Mouse (Mus musculus) heart, embryonic 10.5 days (tissue): ENCODE measurements around the gene Rnf144b. TPM values are rescaled to one million over a fixed set of nuclear protein-coding genes. Genes with fewer than 3 reads are reported as not detected.

Experiments
- DNase-seq: peaks from one replicate; pipeline ENCODE4 v3.0.0-alpha.2; 2017; ENCODE audit warnings: low spot score
- H3K27ac ChIP-seq: fragments of 300-500 bp; sonication (generic); 2 replicates; pipeline ENCODE4 v1.5.1; 2016; ENCODE audit warnings: mild to moderate bottlenecking
- H3K27me3 ChIP-seq: fragments of 300-500 bp; sonication (generic); 2 replicates; pipeline ENCODE4 v1.6.1; 2016; ENCODE audit warnings: mild to moderate bottlenecking; ENCODE audit not compliant: poor library complexity, insufficient read depth, severe bottlenecking
- H3K36me3 ChIP-seq: fragments of 300-500 bp; sonication (generic); 2 replicates; pipeline ENCODE4 v1.6.1; 2016; ENCODE audit warnings: mild to moderate bottlenecking, moderate library complexity
- H3K4me1 ChIP-seq: fragments of 300-500 bp; sonication (generic); 2 replicates; pipeline ENCODE4 v1.6.1; 2016; ENCODE audit warnings: mild to moderate bottlenecking
- H3K4me3 ChIP-seq: fragments of 300-500 bp; sonication (generic); 2 replicates; pipeline ENCODE4 v1.5.1; 2016; ENCODE audit warnings: mild to moderate bottlenecking, moderate library complexity
- H3K9me3 ChIP-seq: fragments of 300-500 bp; sonication (generic); 2 replicates; pipeline ENCODE4 v1.6.1; 2016; ENCODE audit warnings: mild to moderate bottlenecking, moderate library complexity
- WGBS: fragments of 180-500 bp; shearing (Covaris S2); methylation state at CpG from one replicate; pipeline ENCODE4 v1.1.7; 2016; 5-methylcytosine and 5-hydroxymethylcytosine counted together
- polyA plus RNA-seq: library from polyadenylated mRNA; unstranded; fragments of >200 nt; fragmentation: Nextera tagmentation; extraction: Ambion mirVana; gene quantifications from 2 replicates; pipeline ENCODE4 v1.2.1, GENCODE M21; 2016

Gene Rnf144b
- polyA plus RNA-seq, 1 experiment from 2014 or later = 0.98 TPM

DNA sequence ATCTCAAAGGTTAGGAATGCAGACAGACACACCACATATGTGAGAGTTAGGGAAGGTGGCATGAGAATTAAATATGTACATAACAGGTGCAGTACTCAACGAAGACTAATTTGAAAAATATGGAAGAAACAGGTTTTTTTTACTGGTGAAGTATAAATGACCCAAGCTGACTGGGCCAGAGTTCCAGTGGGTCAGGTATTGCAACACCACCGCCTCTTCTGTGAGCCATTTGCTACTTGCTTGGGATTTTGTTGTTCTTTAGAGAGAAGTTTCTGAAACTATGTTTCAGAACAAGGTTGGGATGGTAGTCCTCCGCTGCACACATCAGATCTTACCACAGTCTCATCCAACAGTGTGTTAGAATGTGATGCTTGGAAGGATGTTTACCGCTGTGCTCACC, 65.4 kb downstream of the Rnf144b start:
- no peaks in the 10 kb centered on the region for H3K36me3 ChIP-seq
- WGBS = 82% methylated on average over 4 of the region's 4 CpGs
- H3K27me3 ChIP-seq = peaks cover 10% of the 10 kb centered on the region
- no peak overlapping the region for H3K4me3 ChIP-seq
- peaks cover 18% of the 10 kb centered on the region; the same call in 1 of the 2 replicates for H3K4me1 ChIP-seq
- no peak for DNase-seq
- no peak overlapping the region for H3K27ac ChIP-seq
- H3K9me3 ChIP-seq = no peaks in the 10 kb centered on the region

DNA sequence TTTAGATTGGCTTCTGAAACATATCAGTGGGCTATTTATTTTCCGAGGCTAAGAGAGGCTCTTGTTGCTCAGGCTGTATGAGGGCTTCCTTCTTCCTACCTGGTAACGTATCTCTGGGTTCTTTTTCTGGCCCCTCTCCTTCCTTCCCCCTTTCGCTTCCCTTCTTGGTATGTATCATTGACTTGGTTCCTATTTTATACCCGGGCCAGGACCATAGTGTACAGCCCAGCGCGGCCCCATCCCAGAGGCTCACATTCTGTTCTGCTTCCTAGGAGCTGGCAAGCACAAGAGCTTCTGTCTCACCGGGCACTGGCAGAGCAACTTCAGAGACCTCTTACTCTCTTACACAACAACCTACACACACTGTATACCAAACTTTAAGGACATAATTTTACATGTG, 67.5 kb downstream of the Rnf144b start:
- Histone ChIP-seq H3K9me3 (no peaks in the 10 kb centered on the region), H3K27ac (no peak overlapping the region), H3K27me3 (peaks cover 28% of the 10 kb centered on the region), H3K4me3 (no peak overlapping the region), H3K4me1 (peaks cover 31% of the 10 kb centered on the region), H3K36me3 (no peaks in the 10 kb centered on the region)
- no peak for DNase-seq
- 81% methylated on average over 7 of the region's 7 CpGs for WGBS

- H3K27ac ChIP-seq = no peak overlapping the region
- no peak for DNase-seq
- peaks cover 24% of the 10 kb centered on the region for H3K4me1 ChIP-seq
- no peaks in the 10 kb centered on the region for H3K36me3 ChIP-seq
- WGBS = 53% methylated on average over 2 of the region's 2 CpGs
- H3K9me3 ChIP-seq = no peaks in the 10 kb centered on the region
- H3K4me3 ChIP-seq = no peak overlapping the region
- peaks cover 34% of the 10 kb centered on the region for H3K27me3 ChIP-seq
Observed at GRCm38 (mm10) chr13:47192200-47192599, 69.7 kb downstream of the Rnf144b start.

- 62% methylated on average over 5 of the region's 5 CpGs for WGBS
- Histone ChIP-seq H3K4me3 (no peak overlapping the region), H3K27me3 (peaks cover 34% of the 10 kb centered on the region), H3K4me1 (peaks cover 24% of the 10 kb centered on the region), H3K27ac (no peak overlapping the region), H3K9me3 (no peaks in the 10 kb centered on the region), H3K36me3 (no peaks in the 10 kb centered on the region)
- DNase-seq = no peak
Observed at GRCm38 (mm10) chr13:47192771-47193170, 70.3 kb downstream of the Rnf144b start.

DNA sequence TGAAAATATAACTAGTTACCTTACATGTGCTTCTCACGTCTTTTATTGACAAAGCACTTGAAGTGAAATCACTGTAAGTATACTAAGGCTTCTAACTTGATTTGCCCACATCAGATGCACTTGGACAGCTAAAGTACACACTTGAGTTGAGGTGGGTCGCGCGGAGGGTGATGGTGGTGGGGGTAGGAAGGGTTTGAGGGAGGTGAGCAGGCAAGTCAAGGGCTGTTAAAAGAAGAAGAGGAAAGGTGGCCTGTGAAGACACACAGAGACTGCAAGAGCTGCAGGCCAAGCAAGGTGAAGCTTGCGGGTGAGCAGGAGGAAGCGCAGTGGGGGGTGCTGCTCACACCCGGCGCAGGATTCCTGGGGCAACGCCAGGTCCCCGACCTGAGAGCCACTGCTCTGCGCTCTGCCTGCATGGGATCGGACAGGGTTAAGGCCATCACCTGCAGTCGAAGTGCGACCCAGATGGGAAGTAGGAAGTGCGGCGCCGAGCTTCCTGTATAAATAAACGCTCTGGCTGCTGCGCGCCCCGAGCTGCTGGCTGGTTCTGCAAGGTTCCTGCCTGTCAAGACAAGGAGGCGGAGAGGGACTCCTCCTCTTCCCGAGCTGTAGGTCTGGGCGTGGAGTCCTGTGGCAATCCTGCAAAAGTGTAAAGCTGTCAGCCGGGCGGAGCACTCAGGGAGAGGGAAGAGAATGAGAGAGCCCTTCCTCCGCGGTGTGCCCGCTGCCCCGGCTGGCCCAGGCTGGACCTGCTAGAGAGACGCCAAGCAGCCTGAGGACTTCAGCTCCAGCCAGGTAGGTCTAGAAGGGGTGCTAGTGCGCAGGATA, 71.1 kb downstream of the Rnf144b start:
- no peaks in the 10 kb centered on the region for H3K36me3 ChIP-seq
- H3K4me3 ChIP-seq = peak overlapping the region; percentile 67
- peak; percentile 78 for DNase-seq
- no peaks in the 10 kb centered on the region for H3K9me3 ChIP-seq
- WGBS = 7% methylated on average over 32 of the region's 32 CpGs
- H3K4me1 ChIP-seq = peaks cover 24% of the 10 kb centered on the region
- H3K27ac ChIP-seq = peak overlapping the region; percentile 77
- peaks cover 34% of the 10 kb centered on the region for H3K27me3 ChIP-seq

GRCm38 (mm10) chr13:47194695-47195094, 72.2 kb downstream of the Rnf144b start:
- H3K4me3 ChIP-seq = peak overlapping the region; percentile 67
- no peaks in the 10 kb centered on the region for H3K9me3 ChIP-seq
- peaks cover 24% of the 10 kb centered on the region for H3K4me1 ChIP-seq
- 10% methylated on average over 11 of the region's 11 CpGs for WGBS
- peaks cover 34% of the 10 kb centered on the region for H3K27me3 ChIP-seq
- DNase-seq = no peak
- no peak overlapping the region for H3K27ac ChIP-seq
- no peaks in the 10 kb centered on the region for H3K36me3 ChIP-seq

DNA sequence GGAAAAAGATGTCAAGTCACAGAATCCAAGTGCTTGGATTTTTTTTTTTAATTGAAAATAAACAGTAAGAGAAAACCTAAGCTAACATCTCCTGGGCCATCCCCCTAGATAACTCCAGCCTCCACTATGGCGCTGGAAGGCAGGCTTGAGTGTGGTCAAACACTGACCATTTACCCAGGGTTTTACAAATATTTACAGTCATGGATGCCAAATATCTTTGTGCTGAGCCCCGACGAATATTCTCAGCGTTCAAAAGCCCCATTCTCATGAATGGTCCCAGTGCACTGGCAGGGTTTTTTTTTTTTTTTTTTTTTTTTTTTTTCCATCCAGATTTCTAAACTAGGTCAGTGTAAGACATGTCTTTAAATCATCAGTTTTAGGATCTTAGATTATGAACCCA, 73.0 kb downstream of the Rnf144b start:
- DNase-seq = no peak

GRCm38 (mm10) chr13:47200011-47200670, 77.7 kb downstream of the Rnf144b start:
- no peak overlapping the region for H3K4me3 ChIP-seq
- no peaks in the 10 kb centered on the region for H3K9me3 ChIP-seq
- H3K36me3 ChIP-seq = no peaks in the 10 kb centered on the region
- no peak overlapping the region for H3K27ac ChIP-seq
- WGBS = 58% methylated on average over 12 of the region's 12 CpGs
- peaks cover 4% of the 10 kb centered on the region; the same call in 1 of the 2 replicates for H3K27me3 ChIP-seq
- peaks cover 14% of the 10 kb centered on the region for H3K4me1 ChIP-seq
- no peak for DNase-seq

More for the DNA sequence above, 73.0 kb downstream of the Rnf144b start:
- no peak overlapping the region for H3K27ac ChIP-seq
- peaks cover 32% of the 10 kb centered on the region for H3K4me1 ChIP-seq
- WGBS = 66% methylated on average over 4 of the region's 4 CpGs
- H3K9me3 ChIP-seq = no peaks in the 10 kb centered on the region
- H3K36me3 ChIP-seq = no peaks in the 10 kb centered on the region
- H3K4me3 ChIP-seq = no peak overlapping the region
- H3K27me3 ChIP-seq = peaks cover 34% of the 10 kb centered on the region

GRCm38 (mm10) chr13:47201962-47202624, 79.6 kb downstream of the Rnf144b start:
- 67% methylated on average over 13 of the region's 13 CpGs for WGBS
- H3K27ac ChIP-seq = no peak overlapping the region

DNA sequence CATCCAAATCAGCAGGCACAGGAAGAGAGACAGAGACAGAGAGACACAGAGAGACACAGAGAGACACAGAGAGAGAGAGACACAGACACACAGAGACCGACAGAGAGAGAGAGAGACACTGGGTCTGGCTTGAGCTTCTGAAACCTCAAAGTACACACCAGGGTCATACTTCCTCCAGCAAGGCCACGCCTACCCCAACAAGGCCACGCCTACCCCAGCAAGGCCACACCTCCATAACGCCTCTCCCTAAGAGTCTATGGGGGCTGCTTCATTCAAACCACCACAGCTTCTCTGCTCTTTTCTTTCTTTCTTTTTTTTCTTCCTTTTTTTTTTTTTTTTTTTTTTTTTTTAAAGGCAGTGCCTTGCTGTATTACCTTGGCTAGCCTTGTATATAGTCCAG, 88.0 kb downstream of the Rnf144b start:
- peaks cover 4% of the 10 kb centered on the region for H3K4me1 ChIP-seq
- 61% methylated on average over 4 of the region's 4 CpGs for WGBS
- no peak overlapping the region for H3K4me3 ChIP-seq
- no peaks in the 10 kb centered on the region for H3K27me3 ChIP-seq
- peaks cover 7% of the 10 kb centered on the region for H3K36me3 ChIP-seq
- no peak for DNase-seq
- no peak overlapping the region for H3K27ac ChIP-seq
- peaks cover 4% of the 10 kb centered on the region; the same call in 1 of the 2 replicates for H3K9me3 ChIP-seq

More at GRCm38 (mm10) chr13:47201962-47202624, 79.6 kb downstream of the Rnf144b start:
- Histone ChIP-seq H3K36me3 (peaks cover under 1% of the 10 kb centered on the region), H3K4me1 (peaks cover 13% of the 10 kb centered on the region; the same call in 1 of the 2 replicates), H3K4me3 (no peak overlapping the region), H3K27me3 (no peaks in the 10 kb centered on the region), H3K9me3 (peaks cover 4% of the 10 kb centered on the region; the same call in 1 of the 2 replicates)
- DNase-seq = no peak

DNA sequence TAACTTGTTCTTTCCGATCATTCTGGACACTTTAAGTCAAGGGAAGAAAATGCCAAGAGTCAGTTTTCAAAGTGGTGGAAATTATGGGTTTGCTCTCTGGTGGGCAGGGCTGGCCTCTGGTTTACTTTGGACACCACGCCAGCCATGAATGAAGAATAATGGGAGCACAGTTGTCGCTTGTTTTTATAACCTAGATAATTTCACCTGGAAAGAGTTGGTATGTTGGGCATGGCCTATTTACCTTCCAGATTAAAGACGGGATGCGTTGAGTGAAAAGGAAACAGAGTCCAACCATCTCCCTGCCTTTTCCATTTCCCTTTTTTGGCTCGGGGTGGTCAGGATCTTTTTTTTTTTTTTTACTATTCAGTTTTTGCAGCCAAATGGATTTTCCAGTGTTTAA, 88.5 kb downstream of the Rnf144b start:
- peaks cover 4% of the 10 kb centered on the region for H3K4me1 ChIP-seq
- H3K27ac ChIP-seq = no peak overlapping the region
- H3K4me3 ChIP-seq = no peak overlapping the region
- peaks cover 4% of the 10 kb centered on the region; the same call in 1 of the 2 replicates for H3K9me3 ChIP-seq
- peaks cover 7% of the 10 kb centered on the region for H3K36me3 ChIP-seq
- 74% methylated on average over 6 of the region's 6 CpGs for WGBS
- H3K27me3 ChIP-seq = no peaks in the 10 kb centered on the region
- no peak for DNase-seq

DNA sequence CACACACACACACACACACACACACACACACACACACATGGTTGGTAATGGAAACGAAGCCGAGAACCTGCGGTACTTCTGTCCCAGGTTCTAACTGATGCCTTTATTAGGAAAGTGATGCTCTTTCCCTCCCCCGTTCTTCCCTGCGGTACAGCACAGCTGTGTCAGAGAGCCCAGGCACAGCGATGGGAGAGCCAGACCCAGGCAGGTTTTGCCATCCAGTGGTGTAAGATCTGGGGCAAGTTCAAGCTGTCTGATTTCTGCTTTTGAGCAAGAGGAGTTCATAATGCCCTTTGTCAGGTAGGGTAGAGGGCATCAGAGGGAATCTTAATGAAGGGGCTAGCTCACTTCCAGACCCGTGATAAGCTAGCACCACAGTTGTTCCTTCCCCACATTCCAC, 89.1 kb downstream of the Rnf144b start:
- Histone ChIP-seq H3K27ac (no peak overlapping the region; the same call in 1 of the 2 replicates), H3K9me3 (peaks cover under 1% of the 10 kb centered on the region; the same call in 1 of the 2 replicates), H3K4me3 (no peak overlapping the region), H3K27me3 (no peaks in the 10 kb centered on the region), H3K4me1 (peaks cover 4% of the 10 kb centered on the region), H3K36me3 (peaks cover 7% of the 10 kb centered on the region; the same call in 1 of the 2 replicates)
- DNase-seq = no peak
- 68% methylated on average over 7 of the region's 7 CpGs for WGBS

DNA sequence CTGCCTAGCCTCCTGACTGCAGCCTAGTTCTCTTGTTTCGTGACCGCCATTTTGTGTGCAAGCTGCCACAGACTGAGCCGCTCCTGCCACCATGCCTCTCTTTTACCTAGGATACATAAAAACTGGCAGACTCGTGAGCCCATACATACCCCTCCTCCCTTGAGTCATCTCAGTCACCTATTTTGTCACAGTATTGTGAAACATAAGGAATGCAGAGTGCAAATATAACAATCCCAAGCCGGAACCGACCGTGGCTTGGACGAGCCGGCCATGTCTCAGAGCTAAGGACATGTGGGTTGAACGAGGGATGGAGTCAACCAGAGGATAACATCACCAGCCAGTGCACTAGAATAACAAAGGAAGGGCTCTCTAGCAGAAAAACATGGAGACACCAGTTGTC, 91.4 kb downstream of the Rnf144b start:
- WGBS = 91% methylated on average over 10 of the region's 10 CpGs
- DNase-seq = no peak
- Histone ChIP-seq H3K4me1 (peaks cover 11% of the 10 kb centered on the region), H3K4me3 (no peak overlapping the region), H3K27ac (no peak overlapping the region), H3K9me3 (no peaks in the 10 kb centered on the region), H3K36me3 (no peaks in the 10 kb centered on the region), H3K27me3 (no peaks in the 10 kb centered on the region)
